Mouse (Mus musculus) kidney, adult 2 months (tissue): ENCODE data around the gene Esrrg. TPM values are rescaled to one million over a fixed set of nuclear protein-coding genes. Genes with fewer than 3 reads are reported as not detected.

ENCODE experiments used
- DNase-seq: peaks from one replicate; pipeline ENCODE4 v3.0.0; 2021
- H3K27ac ChIP-seq: fragments of 200-500 bp; 2 replicates; pipeline ENCODE4 v1.5.1; 2012; ENCODE audit warnings: low read depth, low read length, control low read depth, inconsistent platforms; ENCODE audit not compliant: insufficient read depth
- H3K27me3 ChIP-seq: fragments of 200-500 bp; replicated peaks from 2 replicates; pipeline ENCODE4 v1.6.1; 2012; ENCODE audit warnings: mild to moderate bottlenecking, moderate library complexity, low read length, inconsistent platforms; ENCODE audit not compliant: control insufficient read depth, insufficient read depth
- H3K36me3 ChIP-seq: fragments of 200-500 bp; 2 replicates; pipeline ENCODE4 v1.6.1; 2012; ENCODE audit warnings: mild to moderate bottlenecking, moderate library complexity, low read length, inconsistent platforms; ENCODE audit not compliant: control insufficient read depth, insufficient read depth
- H3K4me1 ChIP-seq: fragments of 200-500 bp; 2 replicates; pipeline ENCODE4 v1.6.1; 2011; ENCODE audit warnings: low read length; ENCODE audit not compliant: control insufficient read depth, insufficient read depth
- H3K4me3 ChIP-seq: fragments of 200-500 bp; 2 replicates; pipeline ENCODE4 v1.5.1; 2011; ENCODE audit warnings: mild to moderate bottlenecking, low read depth, low read length, control low read depth; ENCODE audit not compliant: insufficient read depth
- CTCF ChIP-seq: fragments of 200-500 bp; conservative IDR thresholded peaks from 2 replicates; pipeline ENCODE4 v1.5.1; 2011; ENCODE audit warnings: low read depth, mild to moderate bottlenecking, control low read depth, low read length, moderate library complexity, mixed read lengths; ENCODE audit not compliant: insufficient read depth, insufficient read length
- POLR2A ChIP-seq: fragments of 200-500 bp; IDR thresholded peaks from one replicate; pipeline ENCODE4 v1.6.1; 2011; ENCODE audit warnings: low read depth, low read length, control low read depth
- WGBS: fragments of 180-500 bp; shearing (Covaris S2); methylation state at CpG from one replicate; pipeline ENCODE4 v1.1.7; 2018; 5-methylcytosine and 5-hydroxymethylcytosine counted together
- polyA plus RNA-seq: library from polyadenylated mRNA; depleted of rRNA; stranded (reverse); fragments of >200 nt; gene quantifications from 2 replicates; pipeline ENCODE4 v1.2.3, GENCODE M21; 2012

Esrrg gene
- polyA plus RNA-seq, 1 experiment = 24.2 TPM

GRCm38 (mm10) chr1:188103179-188103578 is 494.6 kb downstream of the Esrrg start:
- Histone ChIP-seq H3K27me3 (no peaks in the 10 kb centered on the region), H3K4me1 (peaks cover 3% of the 10 kb centered on the region; the same call in 1 of the 2 replicates), H3K4me3 (no peak overlapping the region), H3K36me3 (no peaks in the 10 kb centered on the region), H3K27ac (no peak overlapping the region)
- TF ChIP-seq CTCF (no peak), POLR2A (no peak)
- no peak for DNase-seq
- 71% methylated on average over 3 of the region's 3 CpGs for WGBS

GRCm38 (mm10) chr1:188105516-188105915 is 496.9 kb downstream of the Esrrg start:
- DNase-seq = no peak

GRCm38 (mm10) chr1:188107946-188108345 is 499.4 kb downstream of the Esrrg start:
- Histone ChIP-seq H3K27ac (no peak overlapping the region), H3K4me3 (no peak overlapping the region), H3K27me3 (no peaks in the 10 kb centered on the region), H3K36me3 (no peaks in the 10 kb centered on the region), H3K4me1 (peaks cover 3% of the 10 kb centered on the region; the same call in 1 of the 2 replicates)
- 32% methylated on average over 6 of the region's 6 CpGs for WGBS
- no peak for DNase-seq
- no peak for TF ChIP-seq POLR2A
- no peak for TF ChIP-seq CTCF

More at GRCm38 (mm10) chr1:188105516-188105915, 496.9 kb downstream of the Esrrg start:
- no peak for TF ChIP-seq POLR2A
- no peak for TF ChIP-seq CTCF
- no peaks in the 10 kb centered on the region for H3K36me3 ChIP-seq
- H3K27me3 ChIP-seq = no peaks in the 10 kb centered on the region
- H3K4me3 ChIP-seq = no peak overlapping the region
- WGBS = 61% methylated on average over 4 of the region's 4 CpGs
- no peak overlapping the region for H3K27ac ChIP-seq
- peaks cover 3% of the 10 kb centered on the region; the same call in 1 of the 2 replicates for H3K4me1 ChIP-seq

GRCm38 (mm10) chr1:188111552-188111951 is 503.0 kb downstream of the Esrrg start:
- H3K4me3 ChIP-seq = no peak overlapping the region
- H3K36me3 ChIP-seq = no peaks in the 10 kb centered on the region
- no peaks in the 10 kb centered on the region for H3K4me1 ChIP-seq
- H3K27ac ChIP-seq = no peak overlapping the region
- DNase-seq = no peak
- TF ChIP-seq CTCF (no peak), POLR2A (no peak)
- H3K27me3 ChIP-seq = no peaks in the 10 kb centered on the region
- WGBS = 34% methylated on average over 3 of the region's 3 CpGs

- WGBS = 84% methylated on average over 3 of the region's 3 CpGs
- no peaks in the 10 kb centered on the region for H3K4me1 ChIP-seq
- TF ChIP-seq POLR2A (no peak), CTCF (no peak)
- DNase-seq = no peak
- no peaks in the 10 kb centered on the region for H3K36me3 ChIP-seq
- H3K27me3 ChIP-seq = no peaks in the 10 kb centered on the region
- no peak overlapping the region for H3K4me3 ChIP-seq
- H3K27ac ChIP-seq = no peak overlapping the region
Measured at GRCm38 (mm10) chr1:188113240-188113639, 504.6 kb downstream of the Esrrg start.

GRCm38 (mm10) chr1:188118125-188118524 is 509.5 kb downstream of the Esrrg start:
- DNase-seq = peak; percentile 56
- no peaks in the 10 kb centered on the region for H3K4me1 ChIP-seq
- no peaks in the 10 kb centered on the region for H3K36me3 ChIP-seq
- TF ChIP-seq POLR2A (no peak), CTCF (no peak)
- no peaks in the 10 kb centered on the region for H3K27me3 ChIP-seq
- H3K4me3 ChIP-seq = no peak overlapping the region
- H3K27ac ChIP-seq = no peak overlapping the region
- WGBS = 13% methylated on average over 3 of the region's 3 CpGs

GRCm38 (mm10) chr1:188119806-188120205 is 511.2 kb downstream of the Esrrg start:
- TF ChIP-seq POLR2A = no peak
- TF ChIP-seq CTCF = no peak
- no peak overlapping the region for H3K27ac ChIP-seq
- no peak overlapping the region for H3K4me3 ChIP-seq
- 52% methylated on average over 8 of the region's 8 CpGs for WGBS
- no peaks in the 10 kb centered on the region for H3K4me1 ChIP-seq
- DNase-seq = peak; percentile 12
- H3K27me3 ChIP-seq = no peaks in the 10 kb centered on the region
- H3K36me3 ChIP-seq = no peaks in the 10 kb centered on the region
